Mouse (Mus musculus): Measurements from ENCODE around the gene Prkca. TPM values are rescaled to one million over a fixed set of nuclear protein-coding genes. Genes with fewer than 3 reads are reported as not detected.
A peak's percentile ranks its signal among the peaks of the same experiment; 100 is the strongest.

The Prkca gene
- total RNA-seq, 2 experiments from 2014 or later: 166 to 177 TPM

DNA sequence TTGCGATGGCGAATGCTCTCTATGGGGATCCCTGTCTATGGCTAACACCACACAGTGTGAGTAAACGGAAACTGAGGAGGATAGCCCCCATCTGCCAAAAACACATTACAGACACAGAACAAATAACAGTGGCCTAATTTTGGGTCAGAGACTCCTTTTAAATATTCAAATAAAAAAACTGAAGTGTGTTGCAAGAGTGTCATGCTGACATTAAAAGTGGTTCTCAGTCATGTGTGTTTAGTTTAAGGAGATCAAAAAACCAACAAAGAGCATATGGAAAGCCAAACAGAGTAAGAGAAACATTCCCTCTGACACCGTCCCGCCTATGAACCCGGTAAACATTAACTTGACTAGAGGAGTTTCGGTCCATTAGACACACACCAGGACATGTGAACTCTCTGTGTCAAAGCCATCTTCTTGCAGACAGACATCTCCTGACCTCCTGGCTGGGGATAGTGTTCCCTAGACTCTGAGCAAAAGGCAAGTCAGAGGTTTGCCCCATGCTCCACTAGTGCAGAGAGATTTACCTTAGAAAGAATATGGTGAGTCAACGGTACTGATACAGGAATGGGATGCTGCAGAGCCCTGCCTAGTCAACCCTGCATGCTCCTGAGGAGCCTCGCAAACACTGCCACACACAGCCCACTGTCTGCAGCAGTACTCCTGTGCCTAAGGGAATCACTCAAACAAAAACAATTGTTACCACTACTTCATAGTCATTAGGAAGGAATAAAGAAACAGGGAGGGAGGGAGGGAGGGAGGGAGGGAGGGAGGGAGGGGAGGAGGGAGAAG lies 146.1 kb downstream of the Prkca start:
- intact Hi-C loops (cut with DNase I): no loop called here

GRCm38 (mm10) chr11:108196796-108197195 lies 146.9 kb downstream of the Prkca start:
- DNase-seq (ENCODE audit: low spot score in 2 of 2): no peak
- intact Hi-C loops (cut with DNase I): no loop called here

More for the DNA sequence above, 146.1 kb downstream of the Prkca start:
- DNase-seq (ENCODE audit: low spot score in 2 of 2): no peak

DNA sequence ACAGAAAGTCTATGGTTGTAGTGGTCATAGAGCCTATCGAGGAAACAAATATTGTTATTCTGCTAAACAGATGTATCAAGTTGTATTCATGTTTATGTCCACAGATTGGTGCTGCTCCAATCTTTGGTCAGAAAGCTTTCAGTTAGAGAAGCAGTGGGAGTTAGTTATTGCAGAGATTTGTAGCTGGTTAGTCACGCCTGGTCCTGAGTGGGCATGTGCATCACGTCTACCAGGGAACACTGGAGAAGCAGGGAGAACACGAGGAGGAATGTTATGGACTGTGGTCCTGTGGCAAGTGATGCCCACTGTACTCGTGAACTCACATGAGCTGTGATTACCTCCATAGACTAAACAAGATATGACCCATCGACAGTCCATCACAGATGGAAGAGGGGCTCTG lies 153.4 kb downstream of the Prkca start:
- intact Hi-C loops (cut with DNase I): no loop called here
- no peak for DNase-seq (ENCODE audit: low spot score in 2 of 2)

DNA sequence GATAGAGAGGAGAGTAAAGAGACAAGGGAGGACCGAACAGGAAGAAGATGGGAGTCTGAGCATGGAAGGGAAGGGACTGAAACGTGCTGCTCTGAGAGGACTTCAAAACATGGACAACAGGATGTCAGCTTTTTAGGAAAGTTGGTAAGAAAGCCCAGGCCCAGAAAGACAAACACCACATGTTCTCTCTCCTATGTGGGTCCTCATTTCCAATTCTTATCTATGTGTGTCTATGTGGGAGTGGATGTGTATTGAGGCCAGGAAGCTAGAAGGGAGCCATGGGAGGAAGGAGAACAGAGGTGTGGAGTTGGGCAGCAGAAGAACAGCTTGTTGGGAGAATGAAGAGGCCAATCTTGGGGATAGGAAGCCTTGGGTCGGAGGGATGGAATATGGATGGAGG lies 154.4 kb downstream of the Prkca start:
- intact Hi-C loops (cut with DNase I): no loop called here
- no peak for DNase-seq (ENCODE audit: low spot score in 2 of 2)

DNA sequence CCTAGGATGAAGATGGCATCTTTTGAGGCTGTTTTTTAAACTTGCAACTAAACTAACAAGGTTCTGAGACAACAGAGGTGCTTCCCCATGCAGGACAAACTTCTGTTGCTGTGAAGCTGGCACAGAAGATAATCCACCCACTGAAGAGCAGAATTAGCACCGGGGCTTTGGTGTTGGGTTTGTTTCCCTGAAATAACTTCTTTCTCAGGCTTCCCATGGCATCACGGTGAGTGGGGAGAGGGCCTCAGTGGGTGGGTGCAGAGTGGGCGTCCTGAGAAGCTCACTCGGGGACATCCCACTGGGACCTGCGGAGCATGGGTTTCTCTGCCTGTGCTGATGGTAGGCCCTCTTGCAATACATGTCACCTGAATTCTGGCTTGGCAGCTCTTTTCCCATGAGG lies 161.3 kb downstream of the Prkca start:
- peak; percentile 58 to 71 for DNase-seq (ENCODE audit: low spot score in 2 of 2)
- intact Hi-C loops (cut with DNase I): no loop called here

GRCm38 (mm10) chr11:108181012-108181713 lies 162.6 kb downstream of the Prkca start:
- intact Hi-C loops (cut with DNase I): no loop called here
- no peak for DNase-seq (ENCODE audit: low spot score in 2 of 2)

DNA sequence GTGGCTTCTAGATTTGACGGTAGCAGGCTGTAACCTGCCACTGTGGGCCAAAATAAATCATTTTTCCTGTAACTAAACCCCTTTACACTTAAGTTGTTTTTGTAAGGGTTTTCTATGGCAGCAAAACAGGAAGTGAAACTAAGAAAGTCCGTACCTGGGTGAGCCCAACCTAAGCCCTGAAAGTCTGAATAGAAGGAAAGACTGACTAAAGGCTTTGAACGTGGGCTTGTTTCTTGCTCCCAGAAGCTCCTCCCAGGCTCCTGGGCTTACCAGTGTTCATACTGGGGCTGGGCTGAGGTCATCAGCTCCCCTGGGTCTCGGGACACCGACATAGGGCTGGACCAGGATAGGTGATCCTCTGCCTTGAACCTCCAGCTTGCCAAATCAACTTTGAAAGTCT lies 164.9 kb downstream of the Prkca start:
- no peak for DNase-seq (ENCODE audit: low spot score in 2 of 2)
- intact Hi-C loops (cut with DNase I): no loop called here

- intact Hi-C loops (cut with DNase I): no loop called here
- no peak for DNase-seq (ENCODE audit: low spot score in 2 of 2)
These were observed 165.5 kb downstream of the Prkca start for GRCm38 (mm10) chr11:108178258-108178657.

DNA sequence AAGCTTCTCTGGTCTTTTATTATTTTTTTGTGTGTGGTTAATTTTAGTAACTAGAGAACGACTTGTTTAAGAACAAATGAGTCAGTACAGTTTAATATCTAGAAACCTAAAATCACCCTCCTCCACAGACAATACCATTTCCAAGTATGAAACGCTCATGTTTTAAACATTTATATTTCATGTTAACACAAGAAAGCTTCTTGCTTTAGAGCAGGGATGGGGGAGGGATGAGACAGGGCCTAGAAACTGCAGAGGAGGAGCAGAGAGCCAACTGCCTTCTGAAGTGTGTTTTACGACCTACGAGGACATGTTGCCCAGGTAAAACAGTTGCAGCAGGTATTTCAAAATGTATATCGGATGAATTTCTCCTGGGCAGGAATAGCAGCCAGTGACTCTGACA lies 167.0 kb downstream of the Prkca start:
- intact Hi-C loops (cut with DNase I): no loop called here
- DNase-seq (ENCODE audit: low spot score in 2 of 2): no peak

GRCm38 (mm10) chr11:108171917-108172316 lies 171.8 kb downstream of the Prkca start:
- no peak for DNase-seq (ENCODE audit: low spot score in 2 of 2)
- intact Hi-C loops (cut with DNase I): no loop called here

DNA sequence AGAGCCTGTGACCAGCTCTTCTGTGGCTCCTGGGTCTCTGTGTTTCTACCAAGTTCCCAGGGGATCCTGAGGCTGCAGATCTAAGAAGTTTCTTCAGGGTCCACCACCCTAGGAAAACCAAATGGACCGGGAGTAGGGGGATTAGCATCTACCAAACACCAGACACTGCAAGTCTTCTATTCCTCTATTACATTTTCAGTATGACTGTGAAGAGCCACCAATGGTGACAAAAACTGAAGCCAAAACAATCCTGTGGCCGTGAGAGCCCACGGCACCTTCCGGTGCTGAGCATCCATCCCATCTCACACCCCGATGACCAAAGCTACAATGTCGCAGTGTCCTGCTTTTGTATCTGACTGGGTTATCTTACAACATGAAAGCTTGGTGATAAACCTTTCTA lies 172.5 kb downstream of the Prkca start:
- no peak for DNase-seq (ENCODE audit: low spot score in 2 of 2)
- intact Hi-C loops (cut with DNase I): no loop called here

- intact Hi-C loops (cut with DNase I): no loop called here
- DNase-seq (ENCODE audit: low spot score in 2 of 2): no peak
These were observed 173.6 kb downstream of the Prkca start for GRCm38 (mm10) chr11:108170107-108170506.

- intact Hi-C loops (cut with DNase I): no loop called here
These were observed 178.0 kb downstream of the Prkca start for GRCm38 (mm10) chr11:108165725-108166124.

DNA sequence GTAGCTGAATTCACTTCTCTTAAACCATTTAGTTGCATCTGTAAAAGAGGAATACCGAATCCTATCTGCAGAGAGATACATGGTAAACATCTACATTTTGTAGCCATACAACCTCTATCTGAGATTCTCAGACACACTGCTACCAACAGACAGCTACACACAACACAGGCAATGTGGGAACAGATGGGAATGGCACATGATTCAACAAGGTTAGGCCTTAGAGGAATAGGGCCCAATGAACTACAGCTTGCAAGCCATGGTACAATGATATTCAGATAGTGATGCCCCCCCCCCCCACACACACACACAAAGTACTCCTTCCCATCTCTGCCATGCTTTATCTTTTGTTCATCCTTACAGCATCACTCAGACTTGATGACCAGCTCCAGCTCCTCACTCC lies 181.1 kb downstream of the Prkca start:
- no peak for DNase-seq (ENCODE audit: low spot score in 2 of 2)
- intact Hi-C loops (cut with DNase I): no loop called here

More at GRCm38 (mm10) chr11:108165725-108166124, 178.0 kb downstream of the Prkca start:
- no peak for DNase-seq (ENCODE audit: low spot score in 2 of 2)

DNA sequence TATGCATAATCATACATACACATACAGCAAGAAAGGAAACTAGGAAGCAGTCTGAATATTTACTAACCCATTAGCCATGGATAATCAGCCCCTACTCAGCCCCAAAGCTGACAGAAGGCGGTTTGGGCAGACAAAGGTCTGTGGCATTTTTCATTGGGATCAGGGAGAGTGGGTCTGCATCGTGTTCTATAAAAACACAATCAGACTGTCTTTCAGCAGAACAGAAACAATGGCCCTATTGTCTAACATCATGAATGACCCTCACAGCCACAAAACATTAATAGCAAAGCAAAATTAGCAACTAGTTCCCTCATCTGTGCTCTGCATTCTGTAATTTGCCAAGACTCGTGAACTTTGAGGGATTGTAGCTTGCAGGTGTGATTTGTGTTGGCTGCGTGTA lies 181.6 kb downstream of the Prkca start:
- DNase-seq (ENCODE audit: low spot score in 2 of 2): no peak
- intact Hi-C loops (cut with DNase I): no loop called here

- intact Hi-C loops (cut with DNase I): no loop called here
- DNase-seq (ENCODE audit: low spot score in 2 of 2): no peak
These were observed 183.7 kb downstream of the Prkca start for GRCm38 (mm10) chr11:108160056-108160455.

DNA sequence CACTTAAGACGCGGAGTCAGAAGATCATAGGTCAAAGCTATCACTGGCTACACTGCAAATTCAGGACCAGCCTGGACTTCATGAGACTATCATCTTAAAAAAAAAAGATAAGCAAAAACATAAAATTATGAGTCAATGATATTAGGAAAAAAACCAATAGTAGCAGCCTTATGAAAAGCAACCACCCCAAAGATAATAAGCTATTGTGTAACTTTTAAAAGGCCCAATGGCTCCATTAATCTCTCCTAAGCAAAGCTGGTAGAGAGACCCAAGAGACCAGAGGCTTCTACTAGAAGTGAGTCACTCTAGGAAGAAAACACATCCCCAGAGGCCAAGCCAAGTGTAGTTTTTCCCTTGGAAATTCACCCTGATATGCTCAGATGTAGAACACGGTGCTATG lies 185.7 kb downstream of the Prkca start:
- intact Hi-C loops (cut with DNase I): no loop called here
- no peak for DNase-seq (ENCODE audit: low spot score in 2 of 2)

GRCm38 (mm10) chr11:108157074-108157473 lies 186.7 kb downstream of the Prkca start:
- intact Hi-C loops (cut with DNase I): no loop called here
- DNase-seq (ENCODE audit: low spot score in 2 of 2): no peak

GRCm38 (mm10) chr11:108156107-108156506 lies 187.6 kb downstream of the Prkca start:
- no peak for DNase-seq (ENCODE audit: low spot score in 2 of 2)
- intact Hi-C loops (cut with DNase I): no loop called here

DNA sequence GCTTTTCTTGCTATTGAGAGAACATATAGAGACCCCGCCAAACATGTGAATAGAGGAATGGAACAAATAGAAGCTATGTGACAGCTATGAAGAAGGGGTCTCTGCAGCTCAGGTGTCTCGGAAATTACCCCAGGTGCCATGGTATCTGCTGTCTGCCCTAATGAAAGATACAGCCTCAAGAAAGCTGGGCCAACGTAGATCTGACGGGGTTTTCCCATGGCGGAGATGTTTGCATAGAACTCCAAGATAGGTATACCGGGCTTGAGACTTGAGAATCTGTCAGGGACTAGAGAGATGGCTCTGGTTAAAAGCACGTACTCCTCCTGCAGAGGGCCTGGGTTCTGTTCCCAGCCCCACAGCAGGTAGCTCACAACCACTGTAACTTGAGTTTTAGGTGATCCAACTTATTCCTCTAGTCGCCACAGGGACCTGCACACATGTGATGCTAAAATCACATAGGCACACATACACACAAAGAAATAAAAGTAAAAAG lies 188.6 kb downstream of the Prkca start:
- intact Hi-C loops (cut with DNase I): no loop called here
- DNase-seq (ENCODE audit: low spot score in 2 of 2): no peak
